Mouse (Mus musculus) adrenal gland, adult 10 weeks (tissue): ENCODE results near the gene Hdac11. TPM values are rescaled to one million over a fixed set of nuclear protein-coding genes. Genes with fewer than 3 reads are reported as not detected.

Experiments used
- polyA plus RNA-seq: library from polyadenylated mRNA; stranded (reverse); fragments of 350-450 nt; fragmentation: Illumina TruSeq; extraction: RNeasy Lipid Tissue Mini Kit (QIAGEN cat#74804); gene quantifications from one replicate; pipeline ENCODE4 v1.2.3, GENCODE M21; 2014; ENCODE audit warnings: low read depth, low replicate concordance

Gene Hdac11
- 0.93 TPM for polyA plus RNA-seq

DNA sequence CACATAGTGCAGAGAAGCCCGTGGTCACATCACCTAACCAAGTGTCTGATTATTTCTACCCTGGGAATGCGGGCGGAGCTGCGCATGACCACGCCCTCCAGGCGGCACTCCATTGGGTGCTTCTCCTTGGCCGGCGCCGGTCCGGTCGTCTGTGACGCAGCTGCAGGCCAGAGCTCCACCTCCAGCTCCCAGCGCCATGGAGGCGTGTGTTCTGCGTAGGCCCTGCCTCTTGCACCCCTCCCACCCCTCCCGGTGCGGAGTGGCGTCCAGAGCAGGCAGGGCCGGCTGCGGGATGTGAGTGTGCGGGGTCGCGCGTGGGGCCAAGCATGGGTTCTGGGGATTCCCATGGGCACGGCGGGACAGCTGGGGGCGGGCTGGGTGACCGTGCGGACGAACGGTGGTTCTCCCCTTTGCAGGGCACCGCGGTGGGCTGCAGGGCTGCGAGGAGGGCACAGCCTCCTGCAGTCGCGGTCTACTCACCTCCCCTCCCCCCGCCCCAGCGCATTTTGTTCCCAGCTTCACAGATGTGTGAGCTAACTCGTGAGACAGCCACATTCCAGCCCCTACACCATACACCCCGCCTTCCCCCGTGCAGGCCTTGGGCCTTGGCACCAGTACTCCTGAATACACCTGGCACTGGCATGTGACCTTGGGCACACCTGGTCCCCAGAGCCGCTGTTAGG lies at the start of gene Hdac11:
Gene Hdac11 (plus strand): TSS at position 112 of the 683 bp plus-strand sequence.

DNA sequence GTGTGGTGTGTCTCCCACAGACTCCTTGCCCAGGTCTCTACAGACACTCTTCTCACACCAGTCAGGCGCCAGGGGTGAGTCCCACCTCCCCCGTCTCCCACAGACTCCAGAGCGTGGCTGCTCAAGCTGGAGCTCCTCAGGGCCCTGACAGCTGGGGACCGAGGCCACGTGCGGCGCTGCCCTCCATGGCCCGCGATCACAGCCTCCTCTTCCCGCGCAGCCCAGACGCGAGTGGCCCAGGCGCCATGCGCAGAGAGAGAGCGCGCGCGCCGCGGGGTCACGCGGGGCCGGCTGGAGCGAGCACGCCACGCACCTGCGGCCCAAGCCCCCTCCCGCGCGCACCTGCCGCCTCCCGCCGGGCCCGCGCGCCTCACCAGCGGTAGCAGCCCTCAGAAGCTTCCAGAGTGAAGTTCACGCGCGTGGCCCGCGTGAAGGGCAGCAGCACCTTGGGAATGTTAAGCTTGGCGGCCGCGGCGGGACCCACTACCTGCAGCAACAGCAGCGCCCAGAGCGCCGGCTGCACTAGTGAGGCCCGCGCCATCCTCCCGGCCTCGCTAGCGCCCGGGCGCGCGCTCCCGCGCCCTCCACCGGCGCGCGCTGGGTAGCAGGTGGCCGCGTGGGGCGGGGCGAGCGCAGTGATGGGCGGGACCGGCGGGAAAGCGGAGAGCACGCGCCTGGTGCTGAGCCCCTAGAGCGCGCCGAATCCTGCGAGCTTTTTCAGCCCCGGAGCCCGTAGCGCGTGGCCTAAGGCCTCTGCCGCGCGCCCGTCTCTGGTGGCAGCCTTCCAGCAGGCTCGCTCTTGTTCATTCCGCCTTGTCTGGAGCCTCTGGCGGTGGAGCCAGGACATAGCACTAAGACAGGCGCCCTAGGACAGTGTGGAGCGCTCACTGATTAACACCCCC lies 40.0 kb upstream of the Hdac11 start, which contains the start of gene Nup210:
Gene Nup210 (minus strand): TSS at position 586 of the 902 bp plus-strand sequence.

DNA sequence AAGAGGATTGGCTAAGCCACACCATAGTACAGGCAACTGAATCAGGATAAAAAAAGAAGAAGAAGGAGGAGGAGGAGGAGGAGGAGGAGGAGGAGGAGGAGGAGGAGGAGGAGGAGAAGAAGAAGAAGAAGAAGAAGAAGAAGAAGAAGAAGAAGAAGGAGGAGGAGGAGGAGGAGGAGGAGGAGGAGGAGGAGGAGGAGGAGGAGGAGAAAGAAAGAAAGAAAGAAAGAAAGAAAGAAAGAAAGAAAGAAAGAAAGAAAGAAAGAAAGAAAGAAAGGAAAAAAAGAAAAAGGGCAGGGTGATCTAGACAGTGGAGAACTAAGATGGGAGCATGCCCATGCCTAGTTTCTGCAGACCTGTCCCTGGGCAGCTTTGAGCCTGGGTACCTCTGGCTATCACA lies 55.7 kb downstream of the Hdac11 start, which contains the start of gene Fbln2:
Gene Fbln2 (plus strand): TSS at position 301 of the 400 bp plus-strand sequence.

Other genes with a start within 250 kb of the Hdac11 start
- 38.1 TPM for gene Iqsec1, start 168.0 kb upstream of the Hdac11 start, polyA plus RNA-seq
- 0.52 TPM for gene Nup210, start 39.8 kb upstream of the Hdac11 start, polyA plus RNA-seq
- 2.4 TPM for gene Fbln2, start 55.8 kb downstream of the Hdac11 start, polyA plus RNA-seq